Mouse (Mus musculus): ENCODE data around the gene Thoc6. TPM values are rescaled to one million over a fixed set of nuclear protein-coding genes. Genes with fewer than 3 reads are reported as not detected.

Gene Thoc6
- total RNA-seq, 4 experiments from 2014 or later = 7.0 to 8.6 (median 7.4) TPM

GRCm38 (mm10) chr17:23677236-23677679, 3.6 kb upstream of the Thoc6 start, which contains the start of gene Tnfrsf12a:
Gene Tnfrsf12a (minus strand): TSS chr17:23677468.
- DNase-seq (ENCODE audit: low spot score in 2 of 2) = peak; percentile 62 to 65

GRCm38 (mm10) chr17:23676473-23677031, 2.9 kb upstream of the Thoc6 start:
- DNase-seq (ENCODE audit: low spot score in 2 of 2) = no peak

- DNase-seq (ENCODE audit: low spot score in 2 of 2) = no peak
Observed at GRCm38 (mm10) chr17:23675564-23676281, 2.0 kb upstream of the Thoc6 start.

GRCm38 (mm10) chr17:23675127-23675526, 1.4 kb upstream of the Thoc6 start:
- DNase-seq (ENCODE audit: low spot score in 2 of 2) = no peak

GRCm38 (mm10) chr17:23674271-23674952, 730 bp upstream of the Thoc6 start:
- DNase-seq (ENCODE audit: low spot score in 2 of 2) = no peak

- DNase-seq (ENCODE audit: low spot score in 2 of 2) = no peak
Observed at GRCm38 (mm10) chr17:23672761-23673160, 921 bp downstream of the Thoc6 start.

- no peak for DNase-seq (ENCODE audit: low spot score in 2 of 2)
Observed at GRCm38 (mm10) chr17:23671519-23671918, 2.2 kb downstream of the Thoc6 start.

- DNase-seq (ENCODE audit: low spot score in 2 of 2) = no peak
Observed at GRCm38 (mm10) chr17:23670516-23671074, 3.1 kb downstream of the Thoc6 start.

GRCm38 (mm10) chr17:23665511-23665910, 8.2 kb downstream of the Thoc6 start:
- DNase-seq (ENCODE audit: low spot score in 2 of 2) = no peak

- DNase-seq (ENCODE audit: low spot score in 2 of 2) = no peak
Observed at GRCm38 (mm10) chr17:23664556-23665021, 9.1 kb downstream of the Thoc6 start.

GRCm38 (mm10) chr17:23661526-23661925, 12.2 kb downstream of the Thoc6 start:
- DNase-seq (ENCODE audit: low spot score in 2 of 2) = no peak

GRCm38 (mm10) chr17:23660876-23661200, 12.8 kb downstream of the Thoc6 start:
- no peak for DNase-seq (ENCODE audit: low spot score in 2 of 2)

GRCm38 (mm10) chr17:23660117-23660875, 13.4 kb downstream of the Thoc6 start, which contains the start of gene Bicdl2:
Gene Bicdl2 (plus strand): TSS chr17:23660506.
- no peak for DNase-seq (ENCODE audit: low spot score in 2 of 2)

GRCm38 (mm10) chr17:23658450-23658849, 15.2 kb downstream of the Thoc6 start:
- DNase-seq (ENCODE audit: low spot score in 2 of 2) = no peak

GRCm38 (mm10) chr17:23654410-23654809, 19.3 kb downstream of the Thoc6 start:
- DNase-seq (ENCODE audit: low spot score in 2 of 2) = no peak

GRCm38 (mm10) chr17:23654001-23654400, 19.7 kb downstream of the Thoc6 start:
- DNase-seq (ENCODE audit: low spot score in 2 of 2) = no peak

- DNase-seq (ENCODE audit: low spot score in 2 of 2) = no peak
Observed at GRCm38 (mm10) chr17:23653324-23653723, 20.4 kb downstream of the Thoc6 start.

GRCm38 (mm10) chr17:23651363-23651762, 22.3 kb downstream of the Thoc6 start:
- no peak for DNase-seq (ENCODE audit: low spot score in 2 of 2)

- DNase-seq (ENCODE audit: low spot score in 2 of 2) = no peak
Observed at GRCm38 (mm10) chr17:23645894-23646293, 27.8 kb downstream of the Thoc6 start.

GRCm38 (mm10) chr17:23644613-23645495, 28.8 kb downstream of the Thoc6 start, which contains the start of gene Mmp25:
Gene Mmp25 (minus strand): TSS chr17:23645277.
- DNase-seq (ENCODE audit: low spot score in 2 of 2) = no peak
